Comparison of ENCODE assay signal across 21 mouse cellular contexts in genomic region chr3:146315414-146315813, GRCm38 (mm10).
DNase-seq lines count a peak whose midpoint lies in the region; ATAC-seq and TF ChIP-seq lines count a peak whose summit lies in the region.
"Had no signal": no experiment of that assay in that cellular context is flagged by ENCODE, and none has a peak within 500 bp of the region (broad histone marks: within the 10 kb centered on the region; RNA-seq: fewer than 3 reads in every experiment).

No protein-coding gene starts in this region.

- 88% methylated on average over 8 of the region's 8 CpGs for WGBS in forebrain, embryonic 11.5 days
- WGBS in forebrain, embryonic 15.5 days = 80% methylated on average over 8 of the region's 8 CpGs
- 71% methylated on average over 8 of the region's 8 CpGs for WGBS in lung, postnatal 0 days
- 83% methylated on average over 8 of the region's 8 CpGs for WGBS in midbrain, embryonic 14.5 days

- DNase-seq in forebrain, embryonic 11.5 days (ENCODE audit: low spot score) = peak; percentile 43
- DNase-seq in lung, postnatal 0 days (ENCODE audit: low spot score) = peak; percentile 77
- DNase-seq in lung, postnatal 25 days (ENCODE audit: low spot score) = no peak
- DNase-seq in fat pad, adult 2 months (ENCODE audit: extremely low read depth, low read depth, low spot score) = peak; percentile 64
- DNase-seq in midbrain, embryonic 14.5 days = no peak
- DNase-seq in right cerebral cortex, postnatal 4 days = no peak
- DNase-seq: adrenal gland, postnatal 10 days; cerebellum, adult 11-12 months; cerebellum, adult 9-10 months; cerebellum, postnatal 25 days; gastrocnemius, postnatal 10 days had no signal

- no peak overlapping the region for H3ac ChIP-seq in myocyte (ENCODE audit: control insufficient read depth, insufficient read length)

- H3K9ac ChIP-seq in forebrain, embryonic 11.5 days (ENCODE audit: low read length) = no peak overlapping the region
- no peak overlapping the region for H3K9ac ChIP-seq in forebrain, embryonic 15.5 days (replicated peaks)
- H3K9ac ChIP-seq in lung, postnatal 0 days (replicated peaks; ENCODE audit: low read depth) = no peak overlapping the region
- H3K9ac ChIP-seq in midbrain, embryonic 14.5 days (replicated peaks; ENCODE audit: low read length) = no peak overlapping the region
- H3K9ac ChIP-seq: embryonic facial prominence, embryonic 13.5 days; heart, embryonic 15.5 days; hindbrain, embryonic 14.5 days; intestine, embryonic 15.5 days had no signal

- no peaks in the 10 kb centered on the region for H3K27me3 ChIP-seq in forebrain, embryonic 11.5 days (ENCODE audit: control insufficient read depth, insufficient read depth, low read length)
- no peaks in the 10 kb centered on the region for H3K27me3 ChIP-seq in forebrain, embryonic 15.5 days
- H3K27me3 ChIP-seq in lung, postnatal 0 days (replicated peaks; ENCODE audit: insufficient read depth, low read length) = no peaks in the 10 kb centered on the region
- no peaks in the 10 kb centered on the region for H3K27me3 ChIP-seq in myocyte (ENCODE audit: control insufficient read depth, insufficient read depth, insufficient read length)
- H3K27me3 ChIP-seq in midbrain, embryonic 14.5 days (ENCODE audit: control insufficient read depth, insufficient read depth, low read length) = no peaks in the 10 kb centered on the region
- H3K27me3 ChIP-seq: embryonic facial prominence, embryonic 13.5 days; heart, embryonic 15.5 days; intestine, embryonic 15.5 days had no signal

- no peaks in the 10 kb centered on the region for H3K9me3 ChIP-seq in forebrain, embryonic 11.5 days (ENCODE audit: control insufficient read depth, low read length)
- no peaks in the 10 kb centered on the region for H3K9me3 ChIP-seq in forebrain, embryonic 15.5 days
- no peaks in the 10 kb centered on the region for H3K9me3 ChIP-seq in lung, postnatal 0 days (ENCODE audit: low read length)
- no peaks in the 10 kb centered on the region for H3K9me3 ChIP-seq in midbrain, embryonic 14.5 days (ENCODE audit: control insufficient read depth, low read length)
- H3K9me3 ChIP-seq: embryonic facial prominence, embryonic 13.5 days; forebrain, embryonic 10.5 days; heart, embryonic 15.5 days; hindbrain, embryonic 10.5 days; intestine, embryonic 15.5 days had no signal

- no peak for ATAC-seq in forebrain, embryonic 11.5 days (replicated peaks; ENCODE audit: low FRiP score)
- no peak for ATAC-seq in forebrain, embryonic 15.5 days (replicated peaks)
- ATAC-seq in lung, postnatal 0 days = peak; percentile 84
- ATAC-seq in midbrain, embryonic 14.5 days (ENCODE audit: low FRiP score, low TSS enrichment) = no peak
- ATAC-seq: forebrain, embryonic 16.5 days; intestine, embryonic 15.5 days had no signal

- no peak overlapping the region for H3K4me3 ChIP-seq in forebrain, embryonic 11.5 days (ENCODE audit: low read depth, low read length)
- H3K4me3 ChIP-seq in forebrain, embryonic 15.5 days = no peak overlapping the region
- H3K4me3 ChIP-seq in lung, postnatal 0 days (ENCODE audit: low read depth, low read length) = no peak overlapping the region
- no peak overlapping the region for H3K4me3 ChIP-seq in myocyte
- no peak overlapping the region for H3K4me3 ChIP-seq in midbrain, embryonic 14.5 days (replicated peaks; ENCODE audit: low read depth, low read length)
- H3K4me3 ChIP-seq: embryonic facial prominence, embryonic 13.5 days; forebrain, embryonic 10.5 days; heart, embryonic 15.5 days; hindbrain, embryonic 10.5 days; intestine, embryonic 15.5 days had no signal

- H3K27ac ChIP-seq in forebrain, embryonic 11.5 days (ENCODE audit: low read depth, low read length) = no peak overlapping the region
- H3K27ac ChIP-seq in forebrain, embryonic 15.5 days (replicated peaks) = no peak overlapping the region
- no peak overlapping the region for H3K27ac ChIP-seq in lung, postnatal 0 days (ENCODE audit: low read length)
- H3K27ac ChIP-seq in midbrain, embryonic 14.5 days (replicated peaks; ENCODE audit: low read depth, low read length) = no peak overlapping the region
- H3K27ac ChIP-seq: embryonic facial prominence, embryonic 13.5 days; forebrain, embryonic 10.5 days; heart, embryonic 15.5 days; hindbrain, embryonic 10.5 days; hindbrain, embryonic 14.5 days; intestine, embryonic 15.5 days had no signal

- H3K36me3 ChIP-seq in forebrain, embryonic 11.5 days (ENCODE audit: control insufficient read depth, insufficient read depth, low read length) = no peaks in the 10 kb centered on the region
- H3K36me3 ChIP-seq in forebrain, embryonic 15.5 days = no peaks in the 10 kb centered on the region
- H3K36me3 ChIP-seq in lung, postnatal 0 days (ENCODE audit: insufficient read depth, low read length) = no peaks in the 10 kb centered on the region
- no peaks in the 10 kb centered on the region for H3K36me3 ChIP-seq in myocyte (ENCODE audit: control insufficient read depth, insufficient read depth)
- no peaks in the 10 kb centered on the region for H3K36me3 ChIP-seq in midbrain, embryonic 14.5 days (ENCODE audit: control insufficient read depth, insufficient read depth, low read length)
- H3K36me3 ChIP-seq: embryonic facial prominence, embryonic 13.5 days; forebrain, embryonic 10.5 days; heart, embryonic 15.5 days; hindbrain, embryonic 10.5 days; intestine, embryonic 15.5 days had no signal

- no peak for TF ChIP-seq CTCF in lung, postnatal 0 days (IDR thresholded peaks at IDR 0.05)

- H3K79me2 ChIP-seq in myocyte (ENCODE audit: control insufficient read depth, insufficient read depth) = no peaks in the 10 kb centered on the region

- no peak for TF ChIP-seq POLR2A in myocyte (IDR thresholded peaks at IDR 0.05; ENCODE audit: insufficient read length, low read depth)

- no peak for TF ChIP-seq EP300 in lung, postnatal 0 days (IDR thresholded peaks at IDR 0.05)

- H3K4me1 ChIP-seq in forebrain, embryonic 11.5 days (replicated peaks; ENCODE audit: control insufficient read depth, insufficient read depth, low read length) = peaks cover 12% of the 10 kb centered on the region
- H3K4me1 ChIP-seq in forebrain, embryonic 15.5 days = peaks cover 24% of the 10 kb centered on the region
- H3K4me1 ChIP-seq in lung, postnatal 0 days (ENCODE audit: insufficient read depth, low read depth, low read length) = no peaks in the 10 kb centered on the region
- peaks cover 20% of the 10 kb centered on the region for H3K4me1 ChIP-seq in midbrain, embryonic 14.5 days (ENCODE audit: control insufficient read depth, insufficient read depth, low read length)

- no peak overlapping the region for H3K4me2 ChIP-seq in forebrain, embryonic 11.5 days (ENCODE audit: low read depth, low read length, severe bottlenecking)
- no peak overlapping the region for H3K4me2 ChIP-seq in forebrain, embryonic 15.5 days (replicated peaks)
- H3K4me2 ChIP-seq in lung, postnatal 0 days (replicated peaks; ENCODE audit: low read depth, low read length) = no peak overlapping the region
- H3K4me2 ChIP-seq in myocyte (ENCODE audit: low read depth) = no peak overlapping the region
- H3K4me2 ChIP-seq in midbrain, embryonic 14.5 days (ENCODE audit: low read length) = no peak overlapping the region
- H3K4me2 ChIP-seq: embryonic facial prominence, embryonic 13.5 days; heart, embryonic 11.5 days; heart, embryonic 15.5 days; hindbrain, embryonic 14.5 days; intestine, embryonic 15.5 days had no signal

TF ChIP-seq in myocyte, 11 proteins besides CTCF, POLR2A, EP300 and RAD21:
- TF ChIP-seq CEBPB (IDR thresholded peaks at IDR 0.05; ENCODE audit: insufficient read depth, poor library complexity, severe bottlenecking) (no peak), MYOD1 (IDR thresholded peaks at IDR 0.05; ENCODE audit: control insufficient read depth in 1 of 3, insufficient read length in 2 of 3, low read depth in 2 of 3) (peak in 2 of 3 experiments; percentile 7 to 31), USF1 (IDR thresholded peaks at IDR 0.05; ENCODE audit: low read depth) (no peak), E2F4 (IDR thresholded peaks at IDR 0.05; ENCODE audit: insufficient read depth) (no peak), TCF3 (IDR thresholded peaks at IDR 0.05; ENCODE audit: insufficient read length, low read depth) (no peak), MYOG (IDR thresholded peaks at IDR 0.05; ENCODE audit: control insufficient read depth in 1 of 3, insufficient read depth in 1 of 3, insufficient read length in 2 of 3, low read depth in 2 of 3) (no peak), SRF (IDR thresholded peaks at IDR 0.05; ENCODE audit: control insufficient read depth, insufficient read length, low read depth) (no peak), TCF12 (IDR thresholded peaks at IDR 0.05; ENCODE audit: insufficient read depth, poor library complexity, severe bottlenecking) (no peak), MAX (IDR thresholded peaks at IDR 0.05; ENCODE audit: low read depth) (no peak)

Comparison
In these comparisons a context has a peak if more than half of its experiments do, and no peak if none do; other contexts are left out.
1. DNase-seq: peak in forebrain, embryonic 11.5 days (single experiment), lung, postnatal 0 days (single experiment) and fat pad, adult 2 months (single experiment); none in lung, postnatal 25 days (single experiment), midbrain, embryonic 14.5 days (single experiment) and right cerebral cortex, postnatal 4 days (single experiment).